Mouse (Mus musculus): ENCODE measurements at regions not wholly inside any gene's neighbourhood (a gene's known extent, or its start where the extent isn't known, plus 50 kb on each side); places are given as distances from the start of the nearest gene placed in this dataset.

DNA sequence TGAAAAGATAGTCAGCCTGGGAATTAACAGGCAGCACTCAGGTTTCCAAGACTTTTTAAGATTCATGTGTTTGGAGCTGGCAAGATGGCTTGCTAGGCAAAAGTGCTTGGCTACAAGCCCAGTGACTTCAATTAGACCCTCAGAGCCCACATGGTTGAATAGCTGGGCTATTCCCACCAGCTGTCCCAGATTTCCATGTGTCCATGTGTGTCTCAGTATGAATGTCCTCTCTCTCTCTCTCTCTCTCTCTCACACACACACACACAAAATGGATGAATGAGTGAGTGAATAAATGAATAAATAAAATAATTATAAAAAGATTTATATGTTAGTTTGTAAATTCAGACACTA, 202.8 kb upstream of the Adra1b start:
- TF ChIP-seq EP300 (IDR thresholded peaks at IDR 0.05) (no peak), CTCF (IDR thresholded peaks at IDR 0.05) (no peak)

Data from lung, postnatal 0 days (tissue).